Mouse (Mus musculus) heart, embryonic 13.5 days (tissue): ENCODE results near the gene Nbl1. TPM values are rescaled to one million over a fixed set of nuclear protein-coding genes. Genes with fewer than 3 reads are reported as not detected.

Experiments
- ATAC-seq: fragments of 200-750 bp; cut with Nextera tagmentation; 2 replicates; pipeline ENCODE4 v1.8.0; 2017; ENCODE audit warnings: moderate TSS enrichment; ENCODE audit not compliant: insufficient number of reproducible peaks, low FRiP score, low TSS enrichment; ENCODE audit errors: extremely low read depth
- H3K27ac ChIP-seq: fragments of 300-500 bp; sonication (generic); replicated peaks from 2 replicates; pipeline ENCODE4 v1.5.1; 2015; ENCODE audit warnings: moderate library complexity, mild to moderate bottlenecking, inconsistent platforms
- H3K27me3 ChIP-seq: fragments of 300-500 bp; sonication (generic); replicated peaks from 2 replicates; pipeline ENCODE4 v1.6.1; 2015; ENCODE audit warnings: mild to moderate bottlenecking, inconsistent platforms
- H3K36me3 ChIP-seq: fragments of 300-500 bp; sonication (generic); 2 replicates; pipeline ENCODE4 v1.6.1; 2015; ENCODE audit warnings: mild to moderate bottlenecking, inconsistent platforms
- H3K4me1 ChIP-seq: fragments of 300-500 bp; sonication (generic); 2 replicates; pipeline ENCODE4 v1.6.1; 2015; ENCODE audit warnings: inconsistent platforms
- H3K4me2 ChIP-seq: fragments of 300-500 bp; sonication (generic); 2 replicates; pipeline ENCODE4 v1.6.1; 2015; ENCODE audit warnings: inconsistent platforms, mild to moderate bottlenecking, moderate library complexity
- H3K4me3 ChIP-seq: fragments of 300-500 bp; sonication (generic); 2 replicates; pipeline ENCODE4 v1.5.1; 2015; ENCODE audit warnings: moderate library complexity, mild to moderate bottlenecking, inconsistent platforms
- H3K9ac ChIP-seq: fragments of 300-500 bp; sonication (generic); 2 replicates; pipeline ENCODE4 v1.6.1; 2015; ENCODE audit warnings: inconsistent platforms, mild to moderate bottlenecking, moderate library complexity
- H3K9me3 ChIP-seq: fragments of 300-500 bp; sonication (generic); 2 replicates; pipeline ENCODE4 v1.6.1; 2016; ENCODE audit warnings: inconsistent platforms
- WGBS: fragments of 180-500 bp; shearing (Covaris S2); methylation state at CpG from one replicate; pipeline ENCODE4 v1.1.7; 2015; ENCODE audit warnings: mixed read lengths; 5-methylcytosine and 5-hydroxymethylcytosine counted together
- polyA plus RNA-seq: library from polyadenylated mRNA; unstranded; fragments of >200 nt; fragmentation: Nextera tagmentation; extraction: Ambion mirVana; gene quantifications from 2 replicates; pipeline ENCODE4 v1.2.1, GENCODE M21; 2015

The Nbl1 gene
- polyA plus RNA-seq, 1 experiment from 2014 or later = 15.2 TPM

DNA sequence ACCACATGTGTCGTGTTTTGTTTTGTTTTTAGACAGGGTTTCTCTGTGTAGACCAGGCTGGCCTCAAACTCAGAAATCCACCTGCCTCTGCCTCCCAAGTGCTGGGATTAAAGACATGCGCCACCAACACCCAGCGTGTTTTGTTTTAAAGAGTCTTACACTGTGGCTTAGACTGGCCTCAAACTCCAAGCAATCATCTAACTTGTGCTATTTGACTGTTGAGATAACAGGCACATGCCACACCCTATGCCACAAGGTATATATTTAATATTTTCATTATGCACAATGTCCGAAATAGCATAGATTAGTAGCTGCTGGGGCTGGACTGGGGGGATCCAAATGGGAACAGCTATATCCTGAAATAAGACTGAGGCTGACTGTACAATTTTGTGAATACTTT lies 29.8 kb upstream of the Nbl1 start:
- ATAC-seq = no peak
- no peak overlapping the region for H3K4me2 ChIP-seq
- H3K9ac ChIP-seq = no peak overlapping the region
- peaks cover 51% of the 10 kb centered on the region for H3K4me1 ChIP-seq
- peaks cover 12% of the 10 kb centered on the region for H3K36me3 ChIP-seq
- no peaks in the 10 kb centered on the region for H3K27me3 ChIP-seq
- no peaks in the 10 kb centered on the region; the same call in 1 of the 2 replicates for H3K9me3 ChIP-seq
- no peak overlapping the region for H3K4me3 ChIP-seq
- 92% methylated on average over 4 of the region's 4 CpGs for WGBS
- no peak overlapping the region for H3K27ac ChIP-seq

DNA sequence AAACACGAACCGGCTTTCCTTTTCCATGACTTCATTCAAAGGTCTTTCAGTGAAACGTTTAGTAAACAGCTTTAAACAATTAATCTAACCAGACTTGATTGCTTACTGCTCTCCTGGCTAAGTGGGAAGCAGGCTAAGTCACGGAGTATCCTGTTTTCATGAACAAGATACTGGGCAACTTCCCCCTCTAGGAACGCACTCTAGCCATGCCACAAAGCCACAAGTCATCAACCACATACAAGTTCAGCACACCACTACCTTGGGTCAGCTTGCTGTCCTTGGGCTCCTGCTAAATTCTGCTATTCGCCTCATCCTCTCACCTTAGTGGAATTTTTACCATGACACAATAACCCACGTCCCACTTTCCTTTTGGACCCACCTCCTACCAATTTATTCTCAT lies 28.2 kb upstream of the Nbl1 start:
- Histone ChIP-seq H3K4me3 (no peak overlapping the region), H3K4me1 (peaks cover 59% of the 10 kb centered on the region), H3K27ac (no peak overlapping the region), H3K27me3 (no peaks in the 10 kb centered on the region), H3K9ac (no peak overlapping the region), H3K4me2 (no peak overlapping the region), H3K9me3 (no peaks in the 10 kb centered on the region), H3K36me3 (no peaks in the 10 kb centered on the region; the same call in 1 of the 2 replicates)
- 70% methylated on average over 7 of the region's 7 CpGs for WGBS
- no peak for ATAC-seq

DNA sequence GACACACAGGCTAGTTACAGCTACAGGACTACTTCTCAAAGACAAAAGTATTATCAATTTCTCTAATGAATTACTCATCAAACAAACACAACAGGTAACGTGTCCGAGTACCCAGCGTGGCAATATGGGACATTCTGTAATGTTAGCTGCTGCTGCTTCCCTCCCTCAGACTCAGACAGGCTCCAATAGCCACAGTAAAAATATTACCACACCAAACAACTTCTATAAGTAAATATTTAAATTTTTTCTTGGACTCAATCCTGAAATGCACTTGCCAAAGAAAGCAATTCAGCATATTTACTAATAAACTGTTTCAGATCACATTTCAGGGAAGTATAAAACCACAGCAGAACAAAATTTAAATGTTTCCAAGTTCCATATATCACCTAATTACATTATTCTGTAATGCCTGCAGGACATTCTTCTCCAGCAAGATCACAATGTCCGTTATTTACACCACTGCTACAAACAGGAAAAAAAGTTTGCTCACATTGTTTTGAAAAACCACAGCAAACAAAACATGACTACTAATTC lies 27.6 kb upstream of the Nbl1 start:
- ATAC-seq = no peak
- no peak overlapping the region for H3K4me2 ChIP-seq
- H3K27ac ChIP-seq = no peak overlapping the region
- H3K4me1 ChIP-seq = peaks cover 57% of the 10 kb centered on the region
- H3K9ac ChIP-seq = no peak overlapping the region
- H3K4me3 ChIP-seq = no peak overlapping the region
- 84% methylated on average over 4 of the region's 4 CpGs for WGBS
- H3K27me3 ChIP-seq = no peaks in the 10 kb centered on the region
- H3K36me3 ChIP-seq = no peaks in the 10 kb centered on the region; the same call in 1 of the 2 replicates
- no peaks in the 10 kb centered on the region for H3K9me3 ChIP-seq

DNA sequence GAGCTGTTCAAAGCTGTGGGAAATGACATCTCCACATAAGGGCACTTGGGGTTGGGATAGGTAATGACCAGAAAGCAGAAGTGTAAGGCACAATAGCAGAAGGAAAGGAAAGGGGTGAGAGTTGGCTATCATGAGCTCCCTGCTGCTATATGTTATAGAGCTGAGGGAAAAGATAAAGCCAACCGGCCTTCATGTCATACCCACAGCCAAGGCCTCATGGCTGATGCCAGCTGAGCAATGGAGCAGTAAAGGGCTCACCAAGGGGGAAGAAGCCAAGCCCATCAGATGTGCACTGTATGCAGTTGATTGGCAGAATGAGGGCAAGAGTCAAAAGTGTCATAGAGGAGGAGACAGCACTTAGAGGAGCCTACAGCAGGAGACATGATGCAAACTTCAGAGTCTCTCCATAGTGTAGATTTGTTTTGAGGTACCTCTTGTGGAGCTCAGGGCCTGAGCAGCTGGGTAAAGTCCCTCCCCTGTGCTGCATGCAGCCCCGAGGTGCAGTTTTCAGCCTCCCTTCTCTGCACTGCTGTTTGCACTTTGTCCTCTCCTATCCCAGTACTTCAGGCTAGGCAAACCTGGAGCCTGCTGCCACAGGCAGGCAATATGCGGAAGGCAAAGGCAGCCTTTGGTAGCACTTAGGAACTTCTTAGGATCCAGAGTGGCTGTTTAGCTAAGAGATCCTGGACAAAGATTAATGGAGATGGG lies 23.7 kb upstream of the Nbl1 start:
- 77% methylated on average over 3 of the region's 3 CpGs for WGBS
- H3K27ac ChIP-seq = no peak overlapping the region
- no peak overlapping the region for H3K9ac ChIP-seq
- H3K4me3 ChIP-seq = no peak overlapping the region
- H3K36me3 ChIP-seq = no peaks in the 10 kb centered on the region; the same call in 1 of the 2 replicates
- H3K27me3 ChIP-seq = no peaks in the 10 kb centered on the region
- no peak overlapping the region for H3K4me2 ChIP-seq
- 0 out of 2 replicates have a peak, but pooled peaks have one; percentile 31 for ATAC-seq
- peaks cover 77% of the 10 kb centered on the region for H3K4me1 ChIP-seq
- H3K9me3 ChIP-seq = no peaks in the 10 kb centered on the region

DNA sequence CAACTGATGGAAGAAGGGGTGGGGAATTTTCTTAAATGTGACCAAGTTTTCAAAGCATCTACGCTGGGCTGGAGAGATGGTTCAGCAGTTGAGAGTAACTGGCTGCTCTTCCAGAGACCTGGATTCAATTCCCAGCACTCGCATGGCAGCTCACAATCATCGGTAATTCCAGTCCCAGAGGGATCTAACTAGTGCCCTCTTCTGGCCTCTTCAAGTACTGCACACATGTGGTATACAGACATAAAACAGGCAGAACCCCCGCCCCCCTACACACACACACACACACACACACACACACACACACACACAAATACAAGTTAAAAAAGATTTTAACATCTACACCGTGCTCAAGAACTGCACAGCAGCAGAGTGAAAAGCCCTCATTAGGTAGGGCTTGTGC lies 22.9 kb upstream of the Nbl1 start:
- whole genome bisulfite sequencing = 92% methylated on average over 5 of the region's 5 CpGs
- Histone ChIP-seq H3K27ac (no peak overlapping the region), H3K4me3 (no peak overlapping the region), H3K4me2 (no peak overlapping the region), H3K4me1 (peaks cover 77% of the 10 kb centered on the region), H3K27me3 (no peaks in the 10 kb centered on the region), H3K9ac (no peak overlapping the region), H3K9me3 (no peaks in the 10 kb centered on the region), H3K36me3 (no peaks in the 10 kb centered on the region; the same call in 1 of the 2 replicates)
- no peak for ATAC-seq

DNA sequence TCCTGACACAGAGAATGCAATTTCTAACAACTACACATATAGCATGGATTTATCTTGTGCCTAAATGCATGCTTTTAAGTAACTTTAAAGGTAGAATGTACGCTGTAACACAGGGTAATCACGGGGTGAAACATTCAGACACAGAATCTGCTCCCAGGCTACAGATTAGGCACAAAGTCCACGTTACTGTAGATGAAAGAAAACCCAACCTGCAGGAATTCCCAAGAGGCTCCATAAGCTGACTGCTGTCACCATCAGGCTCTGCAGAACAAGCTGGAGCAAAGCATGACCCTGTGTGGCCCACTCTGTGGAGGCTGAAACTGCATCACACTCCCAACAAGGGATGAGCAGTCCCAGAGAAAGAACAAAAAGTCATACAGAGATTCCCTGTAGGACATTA lies 19.7 kb upstream of the Nbl1 start:
- no peak overlapping the region for H3K4me2 ChIP-seq
- H3K36me3 ChIP-seq = no peaks in the 10 kb centered on the region; the same call in 1 of the 2 replicates
- no peak overlapping the region for H3K4me3 ChIP-seq
- H3K27me3 ChIP-seq = no peaks in the 10 kb centered on the region
- H3K9ac ChIP-seq = no peak overlapping the region
- ATAC-seq = no peak
- H3K4me1 ChIP-seq = peaks cover 54% of the 10 kb centered on the region
- 68% methylated on average over 3 of the region's 3 CpGs for WGBS
- H3K9me3 ChIP-seq = no peaks in the 10 kb centered on the region
- no peak overlapping the region for H3K27ac ChIP-seq

DNA sequence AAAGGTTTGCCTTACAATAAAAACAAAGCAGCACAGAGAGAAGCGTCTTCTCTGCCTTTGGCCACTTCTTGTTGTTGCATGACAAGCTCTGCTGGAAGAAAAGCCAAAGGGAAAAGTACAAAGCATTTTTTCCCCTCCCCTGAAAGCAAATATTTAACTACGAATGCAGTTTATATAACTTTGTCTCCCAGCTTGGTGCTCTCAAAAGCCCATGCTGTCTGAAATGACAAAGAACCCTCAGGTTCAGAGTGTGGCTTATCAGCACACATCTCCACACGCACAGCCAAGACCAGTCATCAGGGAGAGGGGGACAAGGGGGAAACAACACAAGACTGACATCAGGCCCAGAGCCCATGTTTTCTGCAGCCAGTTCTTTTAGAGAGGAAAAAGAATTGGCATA lies 18.6 kb upstream of the Nbl1 start:
- Histone ChIP-seq H3K4me3 (no peak overlapping the region), H3K4me1 (peaks cover 47% of the 10 kb centered on the region), H3K27ac (peak overlapping the region; percentile 38), H3K36me3 (no peaks in the 10 kb centered on the region; the same call in 1 of the 2 replicates), H3K9ac (no peak overlapping the region), H3K9me3 (no peaks in the 10 kb centered on the region), H3K27me3 (no peaks in the 10 kb centered on the region), H3K4me2 (no peak overlapping the region)
- ATAC-seq = no peak
- 46% methylated on average over 3 of the region's 3 CpGs for WGBS

DNA sequence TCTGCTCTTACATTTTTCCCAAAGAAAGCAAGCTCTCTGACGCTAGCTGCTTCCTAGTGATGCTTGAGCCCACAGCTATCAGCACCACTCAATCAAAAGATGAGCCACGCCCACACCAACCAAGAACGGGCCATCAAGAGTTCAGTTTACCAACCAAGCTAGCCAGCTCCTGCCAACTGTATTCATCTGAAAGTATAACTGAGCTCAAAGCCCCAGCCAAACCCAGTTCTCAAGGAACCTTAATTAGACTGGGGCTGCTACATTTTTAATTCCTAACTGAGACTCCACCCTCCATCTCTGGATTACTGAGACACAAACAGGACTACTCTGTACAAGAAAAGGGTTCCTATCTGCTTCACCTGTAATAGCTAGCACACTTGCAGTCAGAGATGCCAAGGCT lies 18.1 kb upstream of the Nbl1 start:
- no peak overlapping the region for H3K4me3 ChIP-seq
- no peaks in the 10 kb centered on the region for H3K9me3 ChIP-seq
- no peak overlapping the region for H3K9ac ChIP-seq
- ATAC-seq = no peak
- peaks cover 44% of the 10 kb centered on the region for H3K4me1 ChIP-seq
- H3K27me3 ChIP-seq = no peaks in the 10 kb centered on the region
- peaks cover 1% of the 10 kb centered on the region; the same call in 1 of the 2 replicates for H3K36me3 ChIP-seq
- no peak overlapping the region for H3K4me2 ChIP-seq
- H3K27ac ChIP-seq = peak overlapping the region; percentile 38
- WGBS = 30% methylated on average over 3 of the region's 3 CpGs

DNA sequence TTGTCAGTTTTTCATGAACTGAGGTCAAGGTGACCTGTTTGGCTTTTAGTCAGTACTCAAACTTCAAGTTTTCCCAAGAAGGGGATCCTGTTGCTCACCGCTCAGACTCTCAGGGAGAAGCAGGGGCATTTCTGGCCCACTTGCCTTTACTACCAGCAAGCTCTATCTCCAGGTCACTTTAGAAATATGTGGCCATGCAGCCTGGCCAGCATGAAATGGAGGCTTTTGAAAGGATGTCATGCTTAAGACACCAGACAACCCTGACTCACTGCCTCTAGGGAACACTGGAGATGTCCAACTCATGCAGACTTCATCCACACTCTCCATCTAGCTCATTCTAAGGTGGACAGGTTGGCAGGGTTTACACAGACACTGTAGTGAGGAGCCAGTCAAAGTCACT lies 12.7 kb upstream of the Nbl1 start:
- WGBS = 92% methylated on average over 1 of the region's 1 CpGs
- H3K9ac ChIP-seq = no peak overlapping the region
- no peaks in the 10 kb centered on the region for H3K27me3 ChIP-seq
- no peak overlapping the region for H3K4me3 ChIP-seq
- no peak overlapping the region for H3K27ac ChIP-seq
- peaks cover 47% of the 10 kb centered on the region for H3K36me3 ChIP-seq
- no peak overlapping the region for H3K4me2 ChIP-seq
- ATAC-seq = no peak
- no peaks in the 10 kb centered on the region for H3K9me3 ChIP-seq
- peaks cover 2% of the 10 kb centered on the region for H3K4me1 ChIP-seq

DNA sequence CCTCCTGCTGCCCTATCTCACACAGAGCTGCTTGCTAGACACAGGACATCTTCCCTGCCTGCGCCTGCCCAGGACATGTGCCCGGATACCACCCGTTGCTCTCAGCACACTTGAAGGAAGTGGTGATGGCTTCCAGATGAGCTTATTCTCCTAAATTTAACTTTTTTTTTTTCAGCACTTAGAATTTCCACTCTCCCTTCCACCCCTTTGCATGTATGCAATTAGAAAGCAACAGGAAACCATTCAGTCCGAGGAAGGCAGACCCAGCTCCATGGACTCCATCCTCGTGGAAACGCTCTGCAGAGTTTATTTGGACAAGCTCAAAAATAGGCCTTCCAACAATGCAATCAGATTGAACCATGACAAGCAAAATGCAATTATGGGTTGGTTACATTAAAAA lies 8.8 kb upstream of the Nbl1 start:
- WGBS = 71% methylated on average over 6 of the region's 6 CpGs
- H3K4me2 ChIP-seq = no peak overlapping the region
- H3K9ac ChIP-seq = no peak overlapping the region
- H3K4me3 ChIP-seq = no peak overlapping the region
- no peaks in the 10 kb centered on the region for H3K9me3 ChIP-seq
- ATAC-seq = no peak
- no peak overlapping the region for H3K27ac ChIP-seq
- H3K4me1 ChIP-seq = no peaks in the 10 kb centered on the region
- no peaks in the 10 kb centered on the region for H3K27me3 ChIP-seq
- H3K36me3 ChIP-seq = peaks cover 47% of the 10 kb centered on the region

DNA sequence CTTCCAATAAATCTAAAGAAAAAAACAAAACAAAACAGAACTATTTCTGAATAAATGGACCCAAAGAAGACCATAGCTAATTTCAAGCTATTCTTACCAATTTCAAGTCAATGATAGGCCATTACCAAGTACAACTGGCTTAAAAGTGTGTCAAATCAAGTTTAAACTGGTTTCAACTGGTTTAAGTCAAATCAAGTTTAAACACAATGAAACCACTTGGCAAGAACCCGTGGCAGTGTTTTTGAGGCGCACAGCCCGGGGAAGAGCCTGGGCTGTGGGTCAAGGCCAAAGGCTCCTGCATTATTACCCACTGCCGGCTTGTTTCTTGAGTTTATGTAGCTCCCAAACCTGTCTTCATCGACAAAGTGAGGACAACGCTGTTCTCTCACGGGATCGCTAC lies 7.5 kb upstream of the Nbl1 start:
- 89% methylated on average over 8 of the region's 8 CpGs for WGBS
- Histone ChIP-seq H3K4me3 (no peak overlapping the region), H3K36me3 (peaks cover 42% of the 10 kb centered on the region), H3K9ac (no peak overlapping the region), H3K9me3 (no peaks in the 10 kb centered on the region), H3K27me3 (no peaks in the 10 kb centered on the region), H3K4me2 (no peak overlapping the region), H3K4me1 (peaks cover 4% of the 10 kb centered on the region; the same call in 1 of the 2 replicates), H3K27ac (no peak overlapping the region)
- no peak for ATAC-seq

DNA sequence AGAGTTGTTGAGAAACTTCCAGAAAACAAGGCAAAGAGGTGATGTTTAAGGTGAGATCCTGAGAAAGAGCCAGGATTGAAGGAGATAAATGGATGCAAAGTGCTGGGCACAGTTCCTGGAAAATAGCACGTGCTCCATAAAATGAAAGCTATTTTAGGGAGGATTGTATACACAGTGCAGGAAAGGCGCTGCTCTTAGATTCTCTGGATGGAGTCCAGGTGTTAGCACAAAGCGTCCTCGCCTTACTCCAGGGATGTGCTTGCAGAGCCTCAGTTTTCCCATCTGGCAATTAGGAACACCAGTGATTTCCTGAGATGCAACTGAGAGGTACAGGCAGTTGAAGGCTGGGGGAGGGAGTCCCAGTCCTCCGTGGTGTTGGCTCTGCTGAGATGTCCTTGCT lies 3.4 kb upstream of the Nbl1 start:
- ATAC-seq = no peak

More for the DNA sequence above, 3.4 kb upstream of the Nbl1 start:
- H3K4me1 ChIP-seq = peaks cover 27% of the 10 kb centered on the region
- H3K27ac ChIP-seq = no peak overlapping the region
- H3K4me3 ChIP-seq = no peak overlapping the region
- peaks cover 36% of the 10 kb centered on the region for H3K27me3 ChIP-seq
- 54% methylated on average over 5 of the region's 5 CpGs for WGBS
- no peak overlapping the region for H3K9ac ChIP-seq
- no peak overlapping the region for H3K4me2 ChIP-seq
- no peaks in the 10 kb centered on the region for H3K9me3 ChIP-seq
- H3K36me3 ChIP-seq = peaks cover under 1% of the 10 kb centered on the region; the same call in 1 of the 2 replicates
